14 mouse cellular contexts compared by ENCODE assay signal in the genomic region with DNA sequence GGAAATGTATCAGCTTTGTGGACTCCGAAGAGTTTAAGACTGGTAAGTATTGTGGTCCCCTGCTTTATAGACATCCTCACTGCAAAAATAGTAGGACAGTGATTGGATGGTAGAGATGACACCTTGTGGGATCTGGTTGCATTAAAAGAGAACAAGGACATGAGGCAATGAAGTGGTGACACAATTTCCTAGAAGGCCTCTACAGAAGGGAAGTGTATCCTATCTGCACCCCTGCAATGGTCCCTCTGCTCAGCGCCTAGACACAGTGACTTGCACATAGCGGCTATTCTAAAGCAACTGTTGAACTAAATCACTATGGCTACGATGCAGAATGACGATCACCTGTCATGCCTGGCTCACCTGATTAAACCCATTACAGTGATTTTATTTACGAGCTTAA.
"Had no signal": no experiment of that assay in that cellular context is flagged by ENCODE, and none has a peak within 500 bp of the region (broad histone marks: within the 10 kb centered on the region; RNA-seq: fewer than 3 reads in every experiment).

No protein-coding gene starts in this region.

- H3K4me1 ChIP-seq: limb, embryonic 13.5 days; liver, embryonic 15.5 days; midbrain, embryonic 12.5 days had no signal

- H3K4me2 ChIP-seq: limb, embryonic 13.5 days; liver, embryonic 11.5 days; liver, embryonic 15.5 days; midbrain, embryonic 12.5 days had no signal

- H3K27me3 ChIP-seq: limb, embryonic 13.5 days; liver, embryonic 15.5 days; midbrain, embryonic 12.5 days had no signal

- DNase-seq: kidney, adult 8-10 months; kidney, postnatal 4 days; left cerebral cortex, postnatal 4 days; lung, postnatal 4 days; thymus, postnatal 4 days had no signal

- H3K36me3 ChIP-seq: limb, embryonic 13.5 days; liver, embryonic 15.5 days; midbrain, embryonic 12.5 days had no signal

- ATAC-seq: intestine, postnatal 0 days; midbrain, embryonic 16.5 days had no signal

- H3K9ac ChIP-seq: limb, embryonic 13.5 days; liver, embryonic 15.5 days; midbrain, embryonic 12.5 days had no signal

- H3K27ac ChIP-seq: kidney, postnatal 0 days; layer of hippocampus, adult 2 months; limb, embryonic 13.5 days; liver, embryonic 15.5 days; midbrain, embryonic 12.5 days; stomach, postnatal 0 days had no signal

- H3K9me3 ChIP-seq: limb, embryonic 13.5 days; liver, embryonic 15.5 days; midbrain, embryonic 12.5 days had no signal

- H3K4me3 ChIP-seq: layer of hippocampus, adult 2 months; limb, embryonic 13.5 days; liver, embryonic 15.5 days; midbrain, embryonic 12.5 days had no signal
